Mouse (Mus musculus) spleen, postnatal 10 days (tissue): ENCODE results near the gene Olfr539.
"Not testable (repeated sequence)": the region's sequence is repeated elsewhere in the genome, so short reads cannot be mapped to it uniquely, and the experiment has no call there.

Source experiments
- DNase-seq, 2 experiments: peaks; one replicate each; pipeline ENCODE4 v3.0.0; 2021 to 2022; ENCODE audit warnings: low spot score in 2 of 2

Olfr539 gene

GRCm38 (mm10) chr7:140659630-140660029 is at the start of gene Olfr539:
TSS of gene Olfr539 (plus strand) at chr7:140659930.
- no peak for DNase-seq

- not testable (repeated sequence) for DNase-seq
Measured at GRCm38 (mm10) chr7:140628670-140629069, 31.1 kb upstream of the Olfr539 start, which contains the start of gene Olfr61. TSS of gene Olfr61 (plus strand) at chr7:140628970.

GRCm38 (mm10) chr7:140630559-140630958 is 29.2 kb upstream of the Olfr539 start:
- DNase-seq = no peak

- no peak for DNase-seq
Measured at GRCm38 (mm10) chr7:140646152-140646551, 13.6 kb upstream of the Olfr539 start, which contains the start of gene Olfr53. TSS of gene Olfr53 (plus strand) at chr7:140646452.

DNA sequence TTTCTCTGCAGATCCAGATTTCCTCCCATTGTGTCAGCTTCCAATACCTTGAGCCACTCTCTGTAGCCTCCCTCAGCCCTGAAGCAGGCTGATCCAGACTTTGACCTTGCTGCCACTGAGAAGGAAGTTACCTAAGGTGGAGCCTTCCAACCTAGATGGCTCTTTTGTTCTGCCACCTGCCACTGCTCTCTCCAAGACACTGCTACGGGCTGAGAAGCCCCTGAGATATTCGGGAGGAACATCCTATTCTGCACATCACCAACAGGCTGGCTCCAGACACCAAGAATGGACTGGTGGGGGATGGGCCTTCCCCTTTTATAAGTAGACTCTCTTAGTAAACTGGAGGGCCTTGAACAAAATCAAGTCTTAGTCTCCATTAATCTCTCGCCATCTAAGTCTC is 11.0 kb downstream of the Olfr539 start:
- not testable (repeated sequence) for DNase-seq

DNA sequence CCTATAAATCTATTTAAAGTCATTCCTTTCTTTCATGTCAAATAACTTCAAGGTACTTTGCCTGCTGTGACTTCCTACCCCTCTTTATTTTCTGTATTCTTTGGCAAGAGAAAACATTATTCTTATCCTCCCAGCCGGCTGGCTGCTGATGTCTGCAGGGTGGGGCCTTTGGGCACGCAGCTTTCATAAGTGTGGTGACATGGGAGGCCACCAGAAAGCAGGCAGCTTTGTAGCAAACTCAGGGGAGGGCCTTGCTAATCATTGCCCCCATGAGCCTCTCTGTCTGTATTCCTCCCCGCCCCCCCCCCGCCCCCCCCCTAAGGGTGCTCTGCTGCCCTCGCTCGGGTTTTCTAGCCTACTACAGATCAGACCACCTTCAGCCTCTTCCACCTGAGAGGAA is 16.1 kb downstream of the Olfr539 start:
- DNase-seq = no peak

DNA sequence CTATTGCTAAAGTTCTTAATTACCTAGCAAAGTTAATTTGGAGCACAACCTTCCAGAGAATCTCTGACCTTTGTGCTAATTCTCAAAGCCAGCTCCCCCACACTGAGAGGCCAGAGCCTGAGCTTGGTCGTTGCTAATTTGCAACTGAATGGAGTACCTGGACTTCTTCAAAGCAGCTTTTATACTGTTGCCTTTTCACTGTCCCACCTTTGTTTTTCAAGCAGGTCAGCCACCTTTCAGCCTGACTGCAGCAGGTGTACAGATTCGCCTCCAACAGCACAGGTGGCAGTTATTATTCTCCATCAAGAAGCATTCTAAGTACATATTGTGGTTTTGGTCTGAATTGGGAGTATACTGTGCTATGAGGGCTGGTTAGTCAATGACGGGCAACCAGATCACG is 19.9 kb downstream of the Olfr539 start:
- DNase-seq = not testable (repeated sequence)

DNA sequence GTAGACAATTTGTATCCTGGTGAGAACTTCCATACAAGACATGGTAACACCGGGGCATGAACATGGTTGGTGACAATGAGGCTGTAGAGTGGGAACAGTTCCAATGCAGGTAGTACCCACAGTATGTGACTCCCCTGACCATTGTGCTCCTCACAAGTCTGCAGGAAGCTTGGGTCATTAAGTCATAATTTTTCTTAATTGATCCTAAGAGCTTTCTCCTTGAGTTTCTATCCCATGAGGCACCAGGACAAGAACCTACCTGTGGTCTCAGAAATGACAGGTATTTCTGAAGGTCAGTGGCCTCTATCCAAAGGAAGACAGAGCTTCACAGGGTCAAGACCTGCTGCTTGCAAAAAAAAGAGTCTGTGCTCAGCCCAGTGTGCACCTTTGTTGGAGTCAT is 21.9 kb downstream of the Olfr539 start, which contains the start of gene Olfr45:
Gene Olfr45, plus strand, starts transcription at position 301 of the 400 bp plus-strand sequence.
- DNase-seq = no peak

- no peak for DNase-seq
Measured at GRCm38 (mm10) chr7:140696967-140697366, 37.2 kb downstream of the Olfr539 start, which contains the start of gene Olfr541. TSS of gene Olfr541 (plus strand) at chr7:140697267.

DNA sequence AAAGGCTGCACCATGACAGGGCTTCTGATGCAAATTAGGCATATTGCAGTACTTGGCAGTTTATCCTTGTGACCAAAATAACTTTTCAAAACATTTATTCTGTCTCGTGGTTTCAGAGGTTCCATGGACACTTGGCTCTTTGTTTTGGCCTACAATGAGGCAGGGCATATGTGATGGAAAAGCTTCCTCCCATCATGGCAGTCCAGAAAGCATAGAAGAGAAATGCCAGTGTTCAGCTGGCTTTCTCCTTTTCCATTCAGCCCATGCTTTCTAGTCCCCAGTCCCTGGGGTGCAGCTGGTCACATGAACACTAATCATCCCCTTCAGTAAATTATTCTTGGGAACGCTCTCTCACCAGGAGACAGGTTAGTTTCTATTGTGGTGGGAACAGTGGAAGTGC is 46.6 kb downstream of the Olfr539 start:
- DNase-seq = no peak

DNA sequence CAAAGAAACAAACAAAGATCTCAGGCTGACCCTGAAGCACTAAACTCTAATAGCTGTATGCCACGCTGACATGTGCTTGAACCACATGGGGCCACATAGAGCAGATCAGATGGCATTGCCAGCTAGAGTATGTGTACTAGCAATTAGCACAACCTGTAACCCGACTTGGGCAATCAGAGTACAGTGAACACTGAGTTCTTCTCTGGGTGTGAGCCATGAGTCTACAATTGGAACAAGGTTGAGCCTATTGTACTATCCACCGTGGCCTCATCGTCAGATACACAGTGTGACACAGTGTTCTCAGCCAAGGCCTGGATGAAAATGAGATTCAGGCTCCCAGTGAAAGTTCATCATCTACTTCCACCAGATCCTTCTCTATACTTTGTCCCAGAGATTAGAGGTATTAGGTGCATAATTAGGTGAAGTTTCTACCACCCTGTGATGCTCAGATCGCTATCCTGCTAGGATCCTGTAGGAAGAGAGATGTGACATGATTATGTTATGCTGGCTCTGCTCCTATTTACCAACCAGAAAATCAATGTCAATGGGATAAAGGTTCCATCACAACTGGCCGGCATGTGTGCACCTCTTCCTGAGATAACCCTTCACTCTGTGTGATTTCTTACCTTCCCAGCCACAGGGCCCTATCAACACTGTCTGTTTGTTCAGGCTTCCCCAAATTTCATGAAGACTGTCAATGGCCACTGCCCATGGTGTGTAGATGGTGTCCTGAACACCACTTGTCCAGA is 48.0 kb downstream of the Olfr539 start:
- DNase-seq = no peak

DNA sequence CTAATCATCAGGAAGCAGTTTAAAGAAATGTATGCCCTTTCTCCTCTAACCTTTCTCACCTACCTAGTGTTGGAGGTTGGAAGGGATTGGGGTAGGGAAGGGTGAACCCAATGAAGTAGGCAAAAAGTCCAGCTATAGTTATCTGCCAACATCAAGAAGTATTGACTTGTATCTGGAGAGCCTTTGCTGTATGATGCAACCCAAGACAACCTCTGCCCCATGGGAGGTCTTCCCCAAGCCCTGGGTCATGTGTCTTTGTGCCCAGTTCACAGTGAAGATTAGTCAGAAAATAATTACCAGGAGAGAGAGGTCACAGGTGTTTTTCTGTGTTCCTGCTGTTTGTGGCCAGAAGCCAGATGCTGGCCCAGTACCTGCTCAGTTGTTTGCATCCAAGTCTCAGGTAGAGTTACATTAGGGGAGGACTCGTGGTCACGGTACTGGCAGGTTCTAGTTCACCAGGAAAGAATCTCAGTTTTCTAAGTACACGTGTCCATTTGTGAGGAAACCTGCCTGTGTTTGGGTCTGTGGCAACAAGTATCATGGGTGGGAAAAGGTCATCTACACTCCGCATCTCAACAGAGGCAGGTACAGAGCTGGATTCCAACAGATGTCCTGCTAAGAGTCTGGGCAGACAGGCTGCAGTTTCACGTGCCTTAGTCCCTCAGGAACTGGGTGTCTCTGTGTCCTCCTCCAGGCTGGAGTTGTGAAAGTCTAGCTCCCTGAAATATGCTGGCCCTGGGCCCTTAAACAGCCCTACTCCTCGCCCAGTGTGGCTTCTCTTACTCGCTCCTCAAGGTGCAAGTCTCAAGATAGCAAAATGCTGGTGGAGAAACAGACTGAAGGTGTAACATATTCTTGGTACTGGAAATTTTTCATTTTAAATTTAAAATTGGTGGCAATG is 57.7 kb downstream of the Olfr539 start:
- DNase-seq = no peak

DNA sequence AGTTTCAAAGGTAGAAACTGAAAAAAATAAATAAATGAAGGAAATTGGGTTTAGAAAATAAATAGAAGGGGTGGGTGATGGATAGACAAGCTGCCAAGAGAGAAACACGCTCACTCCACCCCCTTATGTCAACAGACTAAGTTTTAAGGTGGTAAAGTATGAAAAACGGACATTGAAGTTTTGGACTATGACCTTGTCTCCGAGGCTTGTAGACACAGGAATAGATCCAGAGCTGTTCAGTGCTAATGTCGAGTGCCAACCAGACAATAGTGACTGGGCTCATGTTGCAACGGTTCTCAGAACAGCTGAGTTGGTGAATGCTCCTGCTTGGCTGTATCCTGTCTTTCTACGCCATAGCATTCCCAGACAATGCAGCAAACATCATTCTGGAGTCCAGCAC is 61.4 kb downstream of the Olfr539 start:
- no peak for DNase-seq

DNA sequence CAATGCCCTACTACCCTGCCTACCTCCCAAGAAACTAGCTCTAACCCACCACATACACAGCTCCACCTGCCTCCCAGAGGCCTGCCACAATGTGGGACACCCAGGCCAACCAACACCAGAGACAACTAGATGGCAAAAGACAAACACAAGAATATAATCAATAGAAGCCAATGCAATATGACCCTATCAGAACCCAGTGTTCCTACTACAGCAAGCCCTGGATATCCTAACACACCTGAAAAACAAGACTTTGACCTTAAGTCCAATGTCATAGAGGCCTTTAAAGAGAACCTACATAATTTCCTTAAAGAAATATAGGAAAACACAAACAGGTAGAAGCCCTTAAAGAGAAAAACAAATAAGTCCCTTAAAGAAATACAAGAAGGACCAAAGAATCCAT is 65.8 kb downstream of the Olfr539 start:
- no peak for DNase-seq
